In the genomic region with DNA sequence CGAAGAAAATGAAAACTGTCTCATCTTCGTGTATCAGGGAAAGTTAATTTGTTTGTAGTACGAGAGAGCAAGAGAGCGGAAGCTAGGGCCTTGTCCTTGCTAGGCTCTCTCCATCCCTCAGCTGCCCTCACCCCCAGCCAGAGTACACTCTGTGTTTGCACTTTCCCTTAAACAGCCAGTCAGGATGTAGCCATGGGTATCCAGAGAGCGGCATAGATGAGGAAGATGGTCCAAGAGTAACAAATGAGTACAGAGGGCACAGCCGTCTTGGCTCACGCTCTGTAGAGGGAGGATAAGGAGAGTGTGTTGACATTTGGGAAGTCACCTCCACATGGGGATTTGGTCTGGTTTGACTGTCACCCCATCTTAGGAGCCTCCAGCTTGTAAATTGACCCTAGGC, we compare ENCODE assay signal across 21 mouse cellular contexts. TPM values are rescaled to one million over a fixed set of nuclear protein-coding genes. Genes with fewer than 3 reads are reported as not detected.
DNase-seq lines count a peak whose midpoint lies in the region; ATAC-seq and TF ChIP-seq lines count a peak whose summit lies in the region.
"Had no signal": no experiment of that assay in that cellular context is flagged by ENCODE, and none has a peak within 500 bp of the region (broad histone marks: within the 10 kb centered on the region; RNA-seq: fewer than 3 reads in every experiment).

No protein-coding gene starts in this region.

- no peaks in the 10 kb centered on the region; the same call in 1 of the 2 replicates for H3K4me1 ChIP-seq in kidney, postnatal 0 days (replicated peaks; ENCODE audit: insufficient read depth, low read length)
- H3K4me1 ChIP-seq in kidney, embryonic 15.5 days: peaks cover 22% of the 10 kb centered on the region
- H3K4me1 ChIP-seq: heart, embryonic 13.5 days had no signal

- no peak for ATAC-seq in kidney, postnatal 0 days (replicated peaks; ENCODE audit: low FRiP score, low read depth)
- no peak for ATAC-seq in kidney, embryonic 15.5 days (replicated peaks; ENCODE audit: low FRiP score)
- ATAC-seq: forebrain, embryonic 14.5 days had no signal

- peak; percentile 31 for DNase-seq in kidney, adult 18-20 months
- DNase-seq in kidney, postnatal 14 days: no peak
- no peak for DNase-seq in kidney, postnatal 0 days (ENCODE audit: low spot score)
- DNase-seq in kidney, postnatal 25 days: peak; percentile 31 to 77
- DNase-seq in lung, postnatal 10 days: no peak
- DNase-seq in thymus, postnatal 25 days: no peak
- DNase-seq: adrenal gland, adult 8-10 months; cerebellum, adult 11 months; cerebellum, adult 8-10 months; cerebellum, postnatal 14 days; embryo, embryonic 11 days; gastrocnemius, postnatal 36 days; heart, adult 11 months; heart, postnatal 36 days had no signal

- H3K27ac ChIP-seq in kidney, postnatal 0 days: peak overlapping the region; percentile 13; the same call in 1 of the 2 replicates
- no peak overlapping the region for H3K27ac ChIP-seq in kidney, embryonic 15.5 days
- H3K27ac ChIP-seq: embryonic facial prominence, embryonic 15.5 days; heart, embryonic 13.5 days had no signal

- H3K36me3 ChIP-seq in kidney, postnatal 0 days (ENCODE audit: insufficient read depth, low read length): no peaks in the 10 kb centered on the region
- no peaks in the 10 kb centered on the region for H3K36me3 ChIP-seq in kidney, embryonic 15.5 days
- H3K36me3 ChIP-seq: embryonic facial prominence, embryonic 15.5 days; forebrain, embryonic 10.5 days; G1E; heart, embryonic 13.5 days had no signal

- H3K27me3 ChIP-seq in kidney, postnatal 0 days (ENCODE audit: insufficient read depth, low read length): no peaks in the 10 kb centered on the region
- no peaks in the 10 kb centered on the region for H3K27me3 ChIP-seq in kidney, embryonic 15.5 days
- H3K27me3 ChIP-seq: embryonic facial prominence, embryonic 15.5 days had no signal

- no peak overlapping the region for H3K4me3 ChIP-seq in kidney, postnatal 0 days (replicated peaks; ENCODE audit: low read depth, low read length)
- H3K4me3 ChIP-seq in kidney, embryonic 15.5 days (replicated peaks): no peak overlapping the region
- H3K4me3 ChIP-seq: embryonic facial prominence, embryonic 15.5 days; erythroblast, embryonic 14.5 days; forebrain, embryonic 10.5 days; heart, embryonic 13.5 days had no signal

- no peaks in the 10 kb centered on the region for H3K9me3 ChIP-seq in kidney, postnatal 0 days (replicated peaks; ENCODE audit: low read length)
- no peaks in the 10 kb centered on the region for H3K9me3 ChIP-seq in kidney, embryonic 15.5 days (replicated peaks)
- H3K9me3 ChIP-seq: embryonic facial prominence, embryonic 15.5 days; forebrain, embryonic 10.5 days; G1E; heart, embryonic 13.5 days had no signal

- H3K4me2 ChIP-seq in kidney, postnatal 0 days (ENCODE audit: low read length): no peak overlapping the region
- H3K4me2 ChIP-seq in kidney, embryonic 15.5 days: no peak overlapping the region
- H3K4me2 ChIP-seq: embryonic facial prominence, embryonic 15.5 days; heart, embryonic 13.5 days had no signal

- no peak for TF ChIP-seq CTCF in kidney, postnatal 0 days (IDR thresholded peaks at IDR 0.05; ENCODE audit: low read depth)

- no peak overlapping the region for H3K9ac ChIP-seq in kidney, postnatal 0 days (ENCODE audit: low read depth, low read length)
- H3K9ac ChIP-seq in kidney, embryonic 15.5 days: no peak overlapping the region
- H3K9ac ChIP-seq: embryonic facial prominence, embryonic 15.5 days; heart, embryonic 13.5 days had no signal

- 81% methylated on average over 7 of the region's 7 CpGs for whole genome bisulfite sequencing in kidney, postnatal 0 days
- 80% methylated on average over 7 of the region's 7 CpGs for WGBS in kidney, embryonic 15.5 days

RNA-seq across cellular contexts. Expression of a gene that starts 14.3 kb away (rescaled TPM):
- polyA plus RNA-seq in kidney, postnatal 0 days (2015; fragmentation: Nextera tagmentation; extraction: Ambion mirVana): 24.5 and 27.1 TPM in 2 replicates
- polyA plus RNA-seq in kidney, embryonic 15.5 days (2015; fragmentation: Nextera tagmentation; extraction: Ambion mirVana): 13.3 and 16.3 TPM in 2 replicates

RNA-seq across cellular contexts. Expression of a gene that starts 30.6 kb away (rescaled TPM):
- polyA plus RNA-seq in kidney, postnatal 0 days (2015; fragmentation: Nextera tagmentation; extraction: Ambion mirVana): 29.0 and 31.1 TPM in 2 replicates
- polyA plus RNA-seq in kidney, embryonic 15.5 days (2015; fragmentation: Nextera tagmentation; extraction: Ambion mirVana): 29.1 and 29.2 TPM in 2 replicates

Comparison
In these comparisons a context has a peak if more than half of its experiments do, and no peak if none do; other contexts are left out.
1. DNase-seq: peak in kidney, adult 18-20 months (single experiment) and kidney, postnatal 25 days (2 of 2); none in kidney, postnatal 14 days (single experiment), kidney, postnatal 0 days (single experiment), lung, postnatal 10 days (single experiment) and thymus, postnatal 25 days (single experiment).